Mouse (Mus musculus): ENCODE data around the gene Plxnc1. TPM values are rescaled to one million over a fixed set of nuclear protein-coding genes. Genes with fewer than 3 reads are reported as not detected.

Plxnc1 gene
- polyA plus RNA-seq, 1 experiment from 2014 or later = 1.5 TPM

DNA sequence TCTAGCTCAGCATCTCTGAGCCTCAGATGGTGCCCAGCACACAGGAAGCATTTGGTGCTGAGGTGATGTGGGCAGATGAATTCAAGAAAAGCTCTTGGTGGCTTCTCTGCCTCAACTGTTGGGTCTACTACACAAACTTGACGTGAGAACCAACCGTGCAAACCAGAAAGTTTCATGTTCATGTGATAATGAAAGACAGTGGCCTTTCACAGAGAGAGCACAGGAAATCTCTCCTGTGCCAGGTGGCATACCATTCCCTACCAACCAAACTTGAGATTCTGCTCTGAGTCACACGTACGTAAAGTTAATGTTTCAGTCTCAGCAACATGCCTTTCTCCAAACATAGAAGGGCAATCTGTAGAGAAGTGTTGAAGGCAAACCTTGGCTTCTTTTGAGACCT, 83.8 kb downstream of the Plxnc1 start:
- H3K9ac ChIP-seq = no peak overlapping the region
- no peaks in the 10 kb centered on the region for H3K27me3 ChIP-seq (replicated peaks)
- no peak overlapping the region for H3K27ac ChIP-seq
- WGBS = 89% methylated on average over 4 of the region's 4 CpGs
- H3K36me3 ChIP-seq = no peaks in the 10 kb centered on the region
- H3K4me2 ChIP-seq = no peak overlapping the region
- no peak for ATAC-seq (ENCODE audit: insufficient read depth, low FRiP score, low read depth)
- H3K4me3 ChIP-seq (replicated peaks) = no peak overlapping the region
- no peaks in the 10 kb centered on the region for H3K4me1 ChIP-seq
- H3K9me3 ChIP-seq = no peaks in the 10 kb centered on the region

DNA sequence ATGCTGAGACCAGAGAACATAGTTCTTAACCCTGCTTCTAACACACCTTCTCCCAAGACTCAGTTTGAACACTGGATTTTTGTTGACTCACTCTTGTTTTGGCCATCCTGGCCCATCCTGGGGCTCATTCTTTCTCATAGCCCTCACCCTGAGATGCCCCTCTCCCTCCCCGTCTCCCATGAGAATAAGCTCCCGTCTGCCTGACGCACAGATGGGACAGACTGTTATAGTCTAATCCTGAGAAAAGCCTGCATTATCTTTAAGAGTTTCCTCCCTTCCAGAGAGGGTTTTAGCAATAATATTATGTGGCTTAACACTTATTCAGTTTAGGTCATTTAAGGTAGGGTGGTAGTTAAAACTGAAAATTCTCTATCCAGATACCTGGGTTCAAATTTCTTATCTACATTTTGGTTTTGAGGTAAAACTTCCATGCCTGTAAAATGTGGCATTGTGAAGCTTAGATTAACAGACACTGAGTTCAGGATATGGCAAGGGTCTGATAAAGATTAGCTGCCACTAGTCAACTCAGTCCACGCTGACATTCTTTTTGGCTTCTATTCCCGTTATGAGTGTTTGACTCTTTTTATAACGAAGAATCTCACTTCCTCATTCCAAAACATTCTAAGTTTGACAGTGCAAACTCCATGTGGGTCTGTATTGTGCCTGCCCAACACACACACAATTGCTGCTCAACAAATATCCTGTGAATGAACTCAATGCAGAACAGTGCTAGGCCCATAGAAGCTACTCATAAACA, 86.2 kb downstream of the Plxnc1 start:
- 85% methylated on average over 6 of the region's 6 CpGs for WGBS
- ATAC-seq (ENCODE audit: insufficient read depth, low FRiP score, low read depth) = no peak
- no peak overlapping the region for H3K4me3 ChIP-seq (replicated peaks)

DNA sequence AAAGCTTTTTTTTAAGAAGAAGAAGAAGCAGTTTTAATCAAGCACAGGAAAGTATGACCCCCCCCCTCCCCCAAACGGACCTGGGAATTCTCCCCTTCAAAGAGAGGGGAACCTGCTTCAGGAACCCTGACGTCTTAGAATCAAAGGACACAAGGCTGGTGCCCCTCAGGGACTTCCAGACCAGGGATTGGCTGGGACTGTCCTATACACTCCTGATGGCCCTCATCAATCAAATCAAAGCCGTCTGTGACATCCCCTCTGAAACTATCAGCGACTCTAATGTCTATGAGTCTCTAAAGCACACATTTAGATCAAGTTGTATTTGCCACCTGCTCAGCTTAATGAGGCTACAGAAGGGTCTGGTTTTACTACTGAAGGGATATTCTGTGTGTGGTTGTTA, 94.1 kb downstream of the Plxnc1 start:
- Histone ChIP-seq H3K9me3 (no peaks in the 10 kb centered on the region), H3K9ac (no peak overlapping the region), H3K4me3 (replicated peaks) (no peak overlapping the region), H3K27ac (no peak overlapping the region), H3K4me1 (no peaks in the 10 kb centered on the region), H3K27me3 (replicated peaks) (no peaks in the 10 kb centered on the region), H3K4me2 (no peak overlapping the region), H3K36me3 (no peaks in the 10 kb centered on the region)
- 23% methylated on average over 4 of the region's 4 CpGs for WGBS
- ATAC-seq (ENCODE audit: insufficient read depth, low FRiP score, low read depth) = no peak

More for the DNA sequence above, 86.2 kb downstream of the Plxnc1 start:
- H3K4me1 ChIP-seq = no peaks in the 10 kb centered on the region
- H3K27me3 ChIP-seq (replicated peaks) = no peaks in the 10 kb centered on the region
- H3K27ac ChIP-seq = no peak overlapping the region
- no peak overlapping the region for H3K9ac ChIP-seq
- H3K9me3 ChIP-seq = no peaks in the 10 kb centered on the region
- no peak overlapping the region for H3K4me2 ChIP-seq
- H3K36me3 ChIP-seq = no peaks in the 10 kb centered on the region

DNA sequence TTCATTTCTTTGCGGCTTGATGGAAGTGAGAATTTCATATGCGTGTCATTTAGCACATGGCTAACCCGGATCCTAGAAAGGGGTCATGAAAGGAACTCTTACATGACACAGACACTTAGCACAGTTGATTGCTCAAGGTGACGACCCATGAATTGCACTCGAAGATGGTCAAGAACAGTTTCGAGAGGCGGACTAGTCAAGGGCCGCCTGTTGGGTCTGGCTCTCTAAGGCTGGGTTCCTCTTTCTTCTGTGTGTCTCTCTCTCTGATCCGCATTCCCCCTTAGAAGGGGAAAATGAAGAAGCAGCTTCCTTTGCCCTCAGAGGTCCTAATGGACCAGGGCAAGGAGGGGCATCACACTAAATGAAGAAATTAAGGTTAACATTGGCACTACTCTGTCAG, 94.7 kb downstream of the Plxnc1 start:
- Histone ChIP-seq H3K9ac (no peak overlapping the region), H3K4me2 (no peak overlapping the region), H3K27me3 (replicated peaks) (no peaks in the 10 kb centered on the region), H3K9me3 (no peaks in the 10 kb centered on the region), H3K36me3 (no peaks in the 10 kb centered on the region), H3K4me1 (no peaks in the 10 kb centered on the region), H3K4me3 (replicated peaks) (no peak overlapping the region), H3K27ac (no peak overlapping the region)
- no peak for ATAC-seq (ENCODE audit: insufficient read depth, low FRiP score, low read depth)
- 85% methylated on average over 9 of the region's 9 CpGs for WGBS

DNA sequence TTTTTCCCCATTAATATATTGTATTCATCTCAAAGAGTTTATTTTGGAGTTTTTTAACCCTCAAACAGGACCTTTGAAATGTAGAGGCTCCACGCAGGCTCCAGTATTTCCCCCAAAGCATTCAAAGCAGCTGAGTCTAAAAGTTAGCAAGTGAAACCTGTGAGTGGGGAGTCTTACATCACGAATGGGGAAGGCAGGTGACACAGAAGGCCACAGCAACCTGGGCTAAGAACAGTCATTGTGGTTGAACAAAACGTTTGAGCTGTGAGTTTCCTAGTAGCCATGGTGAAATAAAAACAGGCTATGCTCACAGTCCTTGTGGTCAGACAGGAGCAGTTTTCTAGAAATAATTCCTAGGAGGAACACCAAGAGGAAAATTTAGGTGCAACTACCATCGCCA, 95.3 kb downstream of the Plxnc1 start:
- Histone ChIP-seq H3K4me1 (no peaks in the 10 kb centered on the region), H3K27ac (no peak overlapping the region), H3K27me3 (replicated peaks) (no peaks in the 10 kb centered on the region), H3K9ac (no peak overlapping the region), H3K4me2 (no peak overlapping the region), H3K9me3 (no peaks in the 10 kb centered on the region), H3K4me3 (replicated peaks) (no peak overlapping the region), H3K36me3 (no peaks in the 10 kb centered on the region)
- no peak for ATAC-seq (ENCODE audit: insufficient read depth, low FRiP score, low read depth)
- 79% methylated on average over 4 of the region's 4 CpGs for WGBS

DNA sequence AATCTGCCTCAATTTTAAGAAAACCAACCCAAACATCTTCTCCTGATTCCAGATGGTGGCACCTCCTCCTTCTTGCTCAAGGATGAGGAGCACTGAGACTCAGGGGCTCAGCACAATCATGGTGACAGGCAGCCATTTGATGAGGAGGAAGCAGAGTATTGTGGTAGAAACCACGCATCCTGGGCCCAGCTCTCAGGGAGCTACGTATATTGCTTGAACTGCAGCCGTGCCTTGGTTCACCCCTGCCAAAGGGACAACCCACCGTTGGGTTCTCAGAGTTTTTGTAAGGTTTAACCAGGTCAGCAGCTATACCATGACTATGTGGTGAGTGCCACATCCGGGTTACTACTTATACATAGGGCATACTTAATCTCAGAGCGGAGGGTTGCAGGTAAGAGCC, 96.3 kb downstream of the Plxnc1 start:
- H3K27ac ChIP-seq = no peak overlapping the region
- H3K4me1 ChIP-seq = no peaks in the 10 kb centered on the region
- H3K9ac ChIP-seq = no peak overlapping the region
- no peak for ATAC-seq (ENCODE audit: insufficient read depth, low FRiP score, low read depth)
- no peaks in the 10 kb centered on the region for H3K9me3 ChIP-seq
- no peaks in the 10 kb centered on the region for H3K36me3 ChIP-seq
- no peaks in the 10 kb centered on the region for H3K27me3 ChIP-seq (replicated peaks)
- H3K4me3 ChIP-seq (replicated peaks) = no peak overlapping the region
- 88% methylated on average over 6 of the region's 6 CpGs for WGBS
- H3K4me2 ChIP-seq = no peak overlapping the region

DNA sequence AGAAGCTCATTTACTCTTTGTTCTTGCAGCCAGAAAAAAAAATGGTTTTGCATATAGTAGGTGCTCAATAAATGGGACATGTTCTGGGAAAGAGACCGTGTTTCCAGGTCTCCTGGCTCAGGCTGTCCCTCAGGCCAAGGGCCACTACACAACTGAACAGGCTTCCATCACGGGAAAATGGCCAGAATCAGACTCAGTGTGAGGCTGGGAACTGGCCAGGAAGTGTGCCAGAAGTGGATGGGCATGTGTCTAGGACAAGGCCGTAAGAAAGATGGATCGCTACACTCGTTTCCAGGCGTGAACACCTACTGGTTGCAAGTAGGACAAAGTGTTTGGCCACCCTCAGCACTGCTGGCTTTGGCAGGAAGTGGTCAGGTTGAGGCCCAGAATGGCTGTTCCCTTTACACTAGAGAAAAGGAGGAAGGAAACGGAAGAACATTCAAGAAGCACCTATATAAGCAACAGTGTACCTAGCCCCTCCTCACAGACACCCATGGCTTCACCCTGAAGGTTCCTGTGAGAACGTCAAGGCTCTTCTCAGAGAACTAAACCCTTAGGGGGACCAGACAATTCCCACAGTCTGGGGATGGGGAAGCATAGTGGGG, 98.0 kb downstream of the Plxnc1 start:
- WGBS = 80% methylated on average over 8 of the region's 8 CpGs
- no peak for ATAC-seq (ENCODE audit: insufficient read depth, low FRiP score, low read depth)
- Histone ChIP-seq H3K9me3 (no peaks in the 10 kb centered on the region), H3K27ac (no peak overlapping the region), H3K4me2 (no peak overlapping the region), H3K4me3 (replicated peaks) (no peak overlapping the region), H3K27me3 (replicated peaks) (no peaks in the 10 kb centered on the region), H3K4me1 (no peaks in the 10 kb centered on the region), H3K9ac (no peak overlapping the region), H3K36me3 (no peaks in the 10 kb centered on the region)

DNA sequence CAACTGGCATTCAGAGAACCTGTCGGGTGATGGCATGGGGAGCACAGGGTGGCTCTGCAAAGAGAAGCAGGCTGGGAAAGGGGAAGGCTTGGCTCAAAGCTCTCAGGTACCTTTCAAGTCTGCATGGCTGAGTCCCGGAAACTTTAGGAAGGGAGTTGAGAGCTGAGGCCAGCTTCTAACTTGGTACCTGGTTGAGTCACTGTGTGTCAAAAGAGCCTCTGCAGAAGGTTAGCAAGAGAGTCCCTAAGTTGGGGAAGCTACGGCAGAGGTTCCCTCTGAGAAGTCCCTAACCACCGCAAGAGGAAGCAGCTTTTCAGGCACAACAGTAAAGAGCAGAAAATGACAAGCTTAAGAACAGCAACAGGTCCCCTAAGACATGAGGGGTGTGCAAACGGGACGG, 99.9 kb downstream of the Plxnc1 start:
- 77% methylated on average over 6 of the region's 6 CpGs for WGBS
- H3K9ac ChIP-seq = no peak overlapping the region

DNA sequence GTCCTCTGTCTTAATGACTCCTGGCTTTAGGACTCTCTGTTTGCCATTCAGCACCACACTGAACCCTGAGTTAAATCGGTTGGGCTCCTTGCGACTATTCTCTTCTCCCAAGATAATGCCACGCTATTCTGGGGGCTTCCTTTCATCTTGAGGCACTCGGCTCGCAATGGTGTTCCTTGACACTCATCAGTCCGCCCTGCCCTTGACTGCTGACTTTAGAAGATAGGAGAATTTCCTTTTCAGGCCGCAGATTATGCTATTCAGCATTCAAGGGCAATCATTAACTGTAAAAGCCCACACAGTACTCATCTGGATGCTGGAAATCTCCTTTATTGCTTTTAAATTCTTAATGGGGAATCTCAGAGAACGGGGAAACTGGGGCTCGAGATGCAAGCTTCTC, 108.8 kb downstream of the Plxnc1 start:
- Histone ChIP-seq H3K27ac (no peak overlapping the region), H3K9me3 (no peaks in the 10 kb centered on the region), H3K4me2 (no peak overlapping the region), H3K4me3 (replicated peaks) (no peak overlapping the region), H3K4me1 (0 out of 2 replicates have a peak, but pooled peaks cover 2% of the 10 kb centered on the region), H3K27me3 (replicated peaks) (no peaks in the 10 kb centered on the region), H3K36me3 (no peaks in the 10 kb centered on the region), H3K9ac (no peak overlapping the region)
- 79% methylated on average over 9 of the region's 9 CpGs for WGBS
- no peak for ATAC-seq (ENCODE audit: insufficient read depth, low FRiP score, low read depth)

More for the DNA sequence above, 99.9 kb downstream of the Plxnc1 start:
- no peak overlapping the region for H3K4me2 ChIP-seq
- H3K27ac ChIP-seq = no peak overlapping the region
- no peak for ATAC-seq (ENCODE audit: insufficient read depth, low FRiP score, low read depth)
- H3K27me3 ChIP-seq (replicated peaks) = no peaks in the 10 kb centered on the region
- H3K4me3 ChIP-seq (replicated peaks) = no peak overlapping the region
- H3K36me3 ChIP-seq = no peaks in the 10 kb centered on the region
- no peaks in the 10 kb centered on the region for H3K9me3 ChIP-seq
- H3K4me1 ChIP-seq = no peaks in the 10 kb centered on the region

DNA sequence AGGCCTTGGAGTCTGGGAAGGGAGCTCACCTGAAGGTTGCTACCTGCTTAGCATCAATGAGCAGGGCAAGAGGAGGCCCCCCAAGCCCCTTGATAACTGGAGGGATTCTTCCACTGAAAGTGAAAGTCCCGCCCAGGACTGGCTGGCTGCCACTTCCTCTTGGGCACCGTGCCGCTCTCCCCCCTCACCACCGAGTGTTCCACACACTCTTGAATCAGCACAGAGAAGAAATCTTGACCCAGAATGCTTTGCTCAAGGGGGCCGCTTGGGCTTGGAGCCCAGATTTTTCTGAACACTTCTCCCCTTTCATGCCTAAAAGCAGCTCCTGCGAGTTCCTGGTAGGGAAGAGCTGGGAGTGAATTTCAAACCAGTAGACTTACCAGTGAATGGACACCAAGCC, 115.2 kb downstream of the Plxnc1 start:
- 20% methylated on average over 6 of the region's 6 CpGs for WGBS
- H3K4me2 ChIP-seq = peak overlapping the region; percentile 42
- H3K27ac ChIP-seq = peak overlapping the region; percentile 76
- no peaks in the 10 kb centered on the region for H3K36me3 ChIP-seq
- no peak overlapping the region for H3K9ac ChIP-seq
- no peaks in the 10 kb centered on the region for H3K27me3 ChIP-seq (replicated peaks)
- H3K9me3 ChIP-seq = no peaks in the 10 kb centered on the region
- no peak overlapping the region for H3K4me3 ChIP-seq (replicated peaks)
- peak; percentile 63; the same call in 1 of the 2 replicates for ATAC-seq (ENCODE audit: insufficient read depth, low FRiP score, low read depth)
- peaks cover 14% of the 10 kb centered on the region; the same call in 1 of the 2 replicates for H3K4me1 ChIP-seq

DNA sequence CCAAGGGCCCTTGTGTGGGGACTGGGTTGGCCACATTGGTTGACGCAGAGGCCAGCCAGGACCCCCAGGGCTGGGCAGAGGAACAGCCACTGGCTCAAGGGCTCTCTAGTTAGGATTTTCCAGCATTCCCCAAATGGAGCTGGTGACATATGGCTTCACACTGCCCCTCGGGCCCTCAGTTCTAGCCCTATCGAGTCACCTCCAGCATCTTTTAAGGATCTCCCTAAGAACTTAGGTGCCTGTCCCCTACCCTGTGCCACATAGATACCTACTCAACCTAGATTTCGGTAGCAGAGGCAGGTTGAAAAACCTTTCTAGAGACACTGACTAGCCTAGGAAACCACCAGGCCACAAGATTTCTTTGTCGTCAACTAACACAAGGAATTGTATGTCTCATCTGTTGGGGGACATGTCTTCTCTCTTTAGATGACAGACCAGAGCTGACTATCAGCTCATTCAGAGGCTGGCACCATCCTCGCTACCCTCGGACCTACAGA, 115.9 kb downstream of the Plxnc1 start:
- no peaks in the 10 kb centered on the region for H3K27me3 ChIP-seq (replicated peaks)
- H3K4me2 ChIP-seq = 0 out of 2 replicates have a peak overlapping the region, but pooled peaks have one; percentile 42
- peaks cover 14% of the 10 kb centered on the region; the same call in 1 of the 2 replicates for H3K4me1 ChIP-seq
- H3K9me3 ChIP-seq = no peaks in the 10 kb centered on the region
- no peaks in the 10 kb centered on the region for H3K36me3 ChIP-seq
- H3K9ac ChIP-seq = no peak overlapping the region
- ATAC-seq (ENCODE audit: insufficient read depth, low FRiP score, low read depth) = no peak
- no peak overlapping the region for H3K4me3 ChIP-seq (replicated peaks)
- WGBS = 90% methylated on average over 7 of the region's 7 CpGs
- H3K27ac ChIP-seq = peak overlapping the region; percentile 76; the same call in 1 of the 2 replicates
